Mouse (Mus musculus) layer of hippocampus, adult 9-10 months (tissue): ENCODE results near the gene 1700029P11Rik.
"Not testable (repeated sequence)": the region's sequence is repeated elsewhere in the genome, so short reads cannot be mapped to it uniquely, and the experiment has no call there.

ENCODE experiments used
- DNase-seq: peaks from one replicate; pipeline ENCODE4 v3.0.0; 2022; ENCODE audit warnings: low spot score

Gene 1700029P11Rik

GRCm38 (mm10) chr15:81957598-81957997 lies 22.7 kb upstream of the 1700029P11Rik start:
- DNase-seq = no peak

DNA sequence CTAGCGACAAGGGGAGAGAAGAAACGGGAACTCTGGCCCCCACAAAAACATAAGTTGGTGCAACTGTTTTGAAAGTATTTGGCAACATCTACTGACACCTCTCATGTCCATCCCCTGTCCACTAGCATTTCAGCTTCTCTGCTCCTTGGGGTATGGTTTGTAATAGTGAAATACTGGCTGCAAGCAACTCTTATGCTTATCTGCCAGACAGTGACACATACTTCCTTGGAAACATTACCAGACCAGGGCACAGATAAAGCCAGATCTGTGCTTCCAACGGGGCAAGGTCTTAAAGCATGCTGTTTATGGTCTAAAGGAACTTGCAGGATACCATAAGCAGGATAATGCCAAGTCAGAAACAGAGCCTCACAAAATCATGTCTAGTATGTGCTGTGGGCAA lies 21.4 kb upstream of the 1700029P11Rik start:
- DNase-seq = no peak

DNA sequence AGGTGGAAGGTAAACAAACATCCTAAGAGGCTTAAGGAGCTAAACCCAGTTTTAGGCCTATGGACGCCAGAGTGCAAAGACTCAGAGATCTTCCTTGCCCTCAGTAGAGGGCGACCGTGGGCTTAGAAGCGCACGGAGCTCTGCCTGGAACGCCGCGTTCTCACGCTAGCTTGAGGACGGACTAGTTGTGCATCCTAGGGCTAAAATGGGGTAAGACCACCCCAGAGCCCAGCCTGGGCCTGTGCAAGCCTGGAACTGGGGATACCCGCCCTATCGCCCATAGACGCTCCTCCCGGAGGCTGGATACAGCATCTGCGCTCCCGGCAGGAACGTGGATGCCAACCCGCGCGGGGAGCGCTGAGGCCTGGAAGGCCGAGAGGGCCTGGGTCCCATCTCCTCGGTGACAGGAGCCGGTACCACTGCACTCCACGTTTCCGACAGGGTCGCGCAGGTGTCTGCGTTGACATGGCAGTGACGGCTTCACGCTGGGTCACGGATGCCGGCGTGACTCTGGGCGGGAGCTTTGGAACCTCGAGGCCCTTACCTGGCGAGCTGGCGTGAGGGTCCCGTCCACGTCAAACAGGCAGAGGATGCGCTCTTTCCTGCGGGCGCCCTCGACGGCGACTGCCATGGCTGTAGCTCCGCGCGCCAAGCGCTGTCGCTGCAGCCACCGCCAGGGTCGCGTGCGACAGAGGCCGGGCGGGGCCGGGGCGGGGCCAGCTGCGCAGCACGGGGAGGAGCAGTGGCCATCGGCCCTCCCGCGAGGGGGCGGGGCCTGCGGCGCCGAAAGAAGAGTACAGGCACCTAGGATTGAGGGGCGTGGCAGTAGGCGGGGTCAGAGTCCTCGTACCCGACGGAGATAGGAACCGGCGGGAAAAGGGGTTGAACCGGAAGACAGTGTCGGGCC lies 19.9 kb upstream of the 1700029P11Rik start, which contains the start of gene Pmm1:
Gene Pmm1, minus strand, starts transcription at position 760 of the 907 bp plus-strand sequence.
- DNase-seq = peak; percentile 90

DNA sequence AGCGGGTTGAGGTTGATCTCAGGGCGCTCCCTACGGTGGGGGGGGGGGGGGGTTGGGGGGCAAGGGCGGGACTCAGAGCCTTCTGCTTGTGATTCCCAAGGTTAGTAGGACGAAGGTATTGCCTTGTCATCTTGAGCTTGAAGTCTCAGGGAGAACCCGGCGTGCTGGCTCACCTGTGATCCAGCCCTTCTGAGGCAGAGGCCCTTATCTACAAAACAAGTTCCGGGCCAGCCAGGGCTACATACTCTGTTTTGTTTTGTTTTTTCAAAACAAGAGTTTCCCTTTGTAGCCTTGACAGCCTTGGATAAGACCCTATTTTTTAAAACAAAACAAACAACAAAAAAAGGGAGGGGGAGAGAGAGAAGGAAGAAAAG lies 19.3 kb upstream of the 1700029P11Rik start:
- DNase-seq = no peak

DNA sequence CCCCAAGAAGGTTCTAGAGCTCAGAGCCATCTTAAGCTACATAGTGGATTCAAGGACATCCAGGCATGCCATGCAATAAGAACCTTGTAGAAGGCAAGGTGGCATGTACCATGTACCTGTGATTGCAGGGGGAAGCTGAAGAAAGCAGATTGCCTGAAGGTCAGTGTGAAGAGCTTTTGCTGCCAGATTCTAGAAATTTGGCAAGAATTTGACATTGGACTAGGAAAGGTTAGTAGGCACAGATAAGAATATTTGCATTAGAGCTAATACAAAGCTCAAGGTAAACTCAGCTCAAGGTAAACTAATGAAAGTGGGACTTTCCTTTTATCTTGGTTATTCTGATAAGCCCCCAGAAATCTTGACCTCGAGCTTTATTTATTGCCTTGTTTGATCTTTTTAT lies 16.1 kb upstream of the 1700029P11Rik start:
- DNase-seq = no peak

DNA sequence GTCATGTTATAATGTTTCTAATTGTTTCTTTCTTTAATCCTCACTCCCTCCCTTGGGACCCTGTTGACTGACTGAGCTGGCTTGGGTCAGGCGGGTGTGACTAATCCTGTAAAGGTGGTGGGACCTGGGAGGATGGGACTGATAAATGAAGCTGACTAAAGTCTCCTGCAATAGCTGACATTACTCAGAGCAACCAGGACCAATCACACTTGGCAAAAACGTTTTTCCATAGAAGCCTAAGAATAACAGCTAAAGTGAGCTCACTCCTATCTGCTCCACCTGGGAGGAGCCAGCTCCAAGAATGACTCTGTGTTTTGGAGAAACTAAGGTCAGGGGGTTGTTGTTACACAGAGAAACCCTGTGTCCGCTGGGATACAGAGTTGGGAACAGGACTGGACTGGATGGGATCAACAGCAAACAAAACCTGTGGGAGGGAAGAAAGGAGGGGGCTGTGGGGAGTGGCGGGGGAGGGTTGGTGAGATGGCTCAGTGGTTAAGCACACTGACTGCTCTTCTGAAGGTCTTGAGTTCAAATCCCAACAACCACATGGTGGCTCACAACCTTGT lies 15.3 kb upstream of the 1700029P11Rik start:
- no peak for DNase-seq

DNA sequence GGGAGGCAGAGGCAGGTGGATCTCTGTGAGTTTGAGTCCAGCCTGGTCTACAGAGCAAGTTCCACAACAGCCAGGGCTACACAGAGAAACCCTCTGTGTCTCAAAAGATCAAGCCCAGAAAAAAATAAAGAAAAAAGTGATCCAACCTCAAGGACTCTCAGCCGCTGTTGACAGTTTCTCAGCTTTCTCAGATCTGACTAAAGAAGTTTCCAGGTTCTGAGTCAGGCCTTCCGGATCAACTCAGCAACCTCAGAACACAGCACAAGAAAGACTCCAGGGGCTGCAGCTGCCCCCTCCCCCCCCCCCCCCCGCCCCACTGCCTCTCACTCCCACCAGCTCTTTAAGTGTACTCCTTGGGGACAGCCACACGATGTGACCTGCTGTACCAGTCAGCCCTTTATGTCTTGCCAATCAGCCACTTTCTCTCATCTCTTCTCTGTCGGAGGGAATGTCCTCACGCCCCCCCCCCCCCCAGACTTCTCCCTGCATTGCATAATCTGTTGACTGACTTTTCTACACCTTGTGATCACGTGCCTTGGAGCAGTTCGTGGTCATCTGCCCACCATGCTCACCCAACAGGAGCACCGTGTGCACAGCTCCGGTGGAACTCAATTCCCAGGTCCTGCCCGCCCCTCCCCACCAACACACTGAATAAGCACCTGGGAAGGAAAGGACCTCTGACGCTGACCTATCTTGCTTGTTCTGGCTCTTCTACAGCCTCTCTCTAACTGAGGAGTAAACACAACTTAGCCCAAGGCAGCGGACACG lies 14.1 kb upstream of the 1700029P11Rik start:
- no peak for DNase-seq

- DNase-seq = no peak
These were observed 12.5 kb upstream of the 1700029P11Rik start for GRCm38 (mm10) chr15:81967821-81968220.

GRCm38 (mm10) chr15:81968447-81968846 lies 11.9 kb upstream of the 1700029P11Rik start:
- DNase-seq = no peak

DNA sequence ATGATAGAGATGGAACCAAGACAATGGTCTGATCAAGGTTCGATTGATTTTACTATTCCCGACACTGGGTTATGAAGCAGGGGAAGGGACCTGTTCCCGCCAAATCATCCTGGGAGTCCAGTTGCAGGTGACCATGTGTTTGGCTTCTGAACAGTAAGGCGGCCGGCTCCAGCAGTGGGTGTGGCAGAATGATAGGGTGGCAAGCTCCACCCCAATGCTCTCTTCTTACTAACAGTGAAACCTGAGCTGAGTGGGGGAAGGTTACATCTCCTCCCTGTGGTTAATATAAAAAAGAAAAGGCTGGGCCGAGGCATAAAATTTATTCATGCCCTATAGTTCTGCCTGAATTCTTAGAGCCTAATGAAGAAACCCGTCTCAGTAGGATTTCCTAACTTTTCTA lies 11.2 kb upstream of the 1700029P11Rik start:
- DNase-seq = no peak

- not testable (repeated sequence) for DNase-seq
These were observed 10.7 kb upstream of the 1700029P11Rik start for GRCm38 (mm10) chr15:81969635-81970034.

DNA sequence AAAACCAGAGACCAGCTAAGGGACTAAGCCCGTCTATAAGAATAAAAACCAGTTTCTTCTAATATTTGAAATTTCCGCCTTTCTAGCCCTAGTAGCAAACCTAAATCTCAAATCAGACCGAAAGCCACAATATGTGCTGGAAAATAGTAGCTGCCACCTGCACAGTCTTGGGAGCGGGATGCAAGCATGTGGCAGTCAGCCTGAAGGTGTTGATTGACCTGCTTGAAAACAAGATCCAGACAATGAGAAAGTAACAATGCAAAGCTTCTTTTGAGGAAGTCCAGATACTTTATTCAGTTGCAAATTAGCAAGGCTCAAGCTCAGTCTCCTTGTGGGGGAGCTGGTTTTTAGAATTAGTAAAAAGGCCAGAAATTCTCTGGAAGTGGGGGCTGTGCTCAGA lies 9.8 kb upstream of the 1700029P11Rik start:
- not testable (repeated sequence) for DNase-seq

DNA sequence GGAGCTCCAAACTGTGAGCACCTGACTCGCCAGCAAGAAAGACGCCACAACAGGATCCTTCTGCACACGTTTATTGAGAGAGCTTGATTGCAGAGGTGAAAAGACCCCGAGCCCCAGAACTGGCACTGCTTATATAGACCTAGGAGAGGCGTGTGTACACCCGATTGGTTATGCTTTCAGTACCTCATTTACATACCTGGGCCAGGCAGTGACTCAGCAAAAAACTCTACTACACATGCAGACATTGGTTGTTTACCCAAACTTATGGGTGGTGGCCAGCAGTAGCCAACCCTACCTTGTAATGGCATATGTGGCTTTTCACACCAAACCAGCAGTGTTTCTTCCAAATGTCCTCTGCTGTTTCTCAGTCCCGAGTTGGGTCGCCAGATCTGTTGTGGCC lies 5.2 kb upstream of the 1700029P11Rik start:
- not testable (repeated sequence) for DNase-seq

DNA sequence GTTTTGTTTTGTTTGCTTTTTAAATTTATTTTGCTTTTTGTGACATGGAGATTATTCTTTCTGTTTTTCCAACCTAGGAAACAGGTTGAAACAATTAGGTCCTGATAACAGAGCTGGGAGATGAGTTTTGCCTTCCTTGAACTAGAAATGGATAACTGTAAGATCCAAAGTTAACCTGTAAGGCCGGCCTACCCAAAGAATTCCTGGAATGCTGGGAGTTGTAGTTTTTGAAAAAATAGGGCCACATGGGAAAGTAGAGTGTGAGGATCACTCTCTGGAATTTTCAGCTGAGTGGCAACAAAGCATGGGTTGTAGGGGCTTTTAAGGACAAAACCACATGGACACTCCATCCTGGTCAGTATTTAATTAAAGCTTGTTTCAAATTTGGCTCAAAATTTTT lies 1.8 kb downstream of the 1700029P11Rik start:
- no peak for DNase-seq

GRCm38 (mm10) chr15:81985267-81986161 lies 5.2 kb downstream of the 1700029P11Rik start:
- DNase-seq = no peak

DNA sequence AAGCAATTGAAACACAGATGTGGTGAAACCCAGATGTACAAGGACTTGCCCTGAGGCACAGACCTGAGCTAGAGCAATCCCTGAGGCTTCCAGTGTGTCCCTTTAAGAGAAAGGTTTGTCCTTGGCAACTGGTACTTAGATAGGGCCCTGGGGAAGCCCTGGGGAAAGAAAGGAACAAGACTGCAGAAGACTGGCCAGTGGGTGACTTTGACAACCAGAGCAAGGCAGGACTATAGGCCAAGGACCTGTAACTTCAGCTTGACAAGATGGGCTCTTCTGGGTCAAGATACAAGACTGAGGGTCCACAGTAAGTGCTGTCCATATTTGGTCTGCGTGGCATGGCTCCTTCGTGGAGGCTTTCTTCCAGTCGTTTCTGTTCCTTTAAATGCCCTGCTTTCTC lies 7.3 kb downstream of the 1700029P11Rik start, which contains the start of gene Xrcc6:
Gene Xrcc6, plus strand, starts transcription at position 190 of the 400 bp plus-strand sequence.
- no peak for DNase-seq

DNA sequence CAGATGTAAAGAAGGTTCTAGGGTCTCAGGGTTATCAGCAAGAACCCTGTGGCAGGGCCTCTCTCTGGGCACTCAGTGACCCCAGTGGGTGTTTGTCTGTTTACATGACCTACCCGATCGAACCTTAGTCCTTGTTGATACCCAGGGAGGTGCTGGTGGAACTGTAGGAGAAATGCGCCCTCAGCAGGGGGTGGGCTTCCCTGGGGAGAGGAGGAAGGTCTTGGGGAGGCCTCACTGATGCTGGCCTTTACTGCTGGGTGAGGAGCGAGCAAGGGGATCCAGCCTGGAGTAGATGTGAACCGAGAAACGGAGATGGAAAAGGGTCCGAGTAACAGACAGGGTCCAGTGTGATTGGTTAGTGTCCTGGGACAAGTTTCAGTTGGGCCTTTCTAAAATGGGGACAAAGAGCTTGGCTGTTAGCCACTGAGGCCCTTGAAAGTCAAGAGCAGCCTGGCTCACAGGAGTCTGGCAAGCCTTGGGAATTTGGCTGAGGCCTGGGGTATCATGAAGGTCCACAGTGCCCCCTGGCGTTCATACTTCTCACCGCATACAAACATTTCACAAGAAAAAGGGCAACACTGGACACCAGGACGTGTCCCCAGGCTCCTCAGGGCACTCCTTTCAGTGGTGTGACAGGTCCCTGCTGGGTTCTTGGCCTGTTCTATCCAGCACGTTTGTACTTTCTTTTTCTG lies 9.2 kb downstream of the 1700029P11Rik start:
- peak; percentile 79 for DNase-seq

GRCm38 (mm10) chr15:81990549-81990948 lies 10.2 kb downstream of the 1700029P11Rik start:
- DNase-seq = no peak

- DNase-seq = no peak
These were observed 13.7 kb downstream of the 1700029P11Rik start for GRCm38 (mm10) chr15:81993992-81994391.

DNA sequence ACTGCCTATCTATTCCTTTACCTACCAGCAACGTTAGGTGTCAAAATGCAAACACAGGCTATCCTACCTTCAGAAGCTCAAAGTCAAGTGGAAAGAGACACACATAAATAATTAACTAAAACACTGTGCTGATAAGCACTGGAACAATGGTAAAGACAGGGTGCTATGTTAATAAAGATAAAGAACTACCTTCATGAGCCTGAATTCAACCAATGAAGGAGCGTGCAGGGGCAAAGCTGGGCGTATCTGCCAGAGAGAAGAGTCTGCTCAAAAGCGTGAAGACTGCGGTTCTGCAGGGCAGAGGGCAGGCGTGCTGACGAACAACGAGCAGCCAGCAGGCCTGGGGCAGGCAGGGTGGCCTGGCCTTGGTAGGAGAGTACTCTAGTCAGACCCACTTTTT lies 23.9 kb downstream of the 1700029P11Rik start:
- DNase-seq = no peak

GRCm38 (mm10) chr15:82011947-82012346 lies 31.6 kb downstream of the 1700029P11Rik start:
- no peak for DNase-seq
